Comparison of ENCODE assay signal across 8 mouse cellular contexts in the genomic region with DNA sequence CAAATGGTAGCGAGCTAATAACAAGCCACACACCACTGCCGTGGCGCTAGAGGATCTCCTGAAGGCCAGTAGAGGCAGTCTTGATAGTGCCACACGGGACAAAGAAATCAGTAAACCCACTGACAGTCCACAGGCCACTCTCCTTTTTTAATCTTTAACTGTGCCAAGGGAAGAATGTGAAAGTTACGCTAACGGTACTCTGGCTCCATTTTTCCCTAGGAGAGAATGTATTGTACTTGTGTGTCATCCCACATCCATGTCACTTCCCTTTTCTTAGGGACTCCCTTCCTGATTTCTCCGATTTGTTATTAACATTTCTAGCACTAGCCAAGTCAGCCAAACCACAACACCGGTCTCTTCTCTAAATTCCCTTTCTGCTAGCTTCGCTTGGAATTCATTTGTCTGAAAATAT. TPM values are rescaled to one million over a fixed set of nuclear protein-coding genes. Genes with fewer than 3 reads are reported as not detected.
DNase-seq lines count a peak whose midpoint lies in the region; ATAC-seq and TF ChIP-seq lines count a peak whose summit lies in the region.

No protein-coding gene starts in this region.

- no peak overlapping the region for H3K27ac ChIP-seq in cortical plate, adult 2 months (ENCODE audit: insufficient read depth, low read length)
- peak overlapping the region; percentile 99 for H3K27ac ChIP-seq in heart, postnatal 0 days (ENCODE audit: low read depth)

- ATAC-seq in heart, postnatal 0 days (ENCODE audit: insufficient read depth, low read depth), result no peak
- ATAC-seq in megakaryocyte-erythroid progenitor cell, adult 5-6 weeks (replicated peaks; ENCODE audit: low FRiP score, low TSS enrichment, poor library complexity, severe bottlenecking), result 0 out of 2 replicates have a peak, but pooled peaks have one; percentile 11

- TF ChIP-seq POLR2A in cortical plate, adult 2 months (IDR thresholded peaks at IDR 0.05; ENCODE audit: extremely low read depth, insufficient read depth, low read length), result no peak

- no peaks in the 10 kb centered on the region for H3K27me3 ChIP-seq in heart, postnatal 0 days (ENCODE audit: control insufficient read depth, insufficient read depth, low read length)

- 2% methylated on average over 9 of the region's 9 CpGs for WGBS in heart, postnatal 0 days

- H3K36me3 ChIP-seq in heart, postnatal 0 days (replicated peaks; ENCODE audit: control insufficient read depth, insufficient read depth, low read length), result peaks cover 7% of the 10 kb centered on the region; the same call in 1 of the 2 replicates

- DNase-seq in 3134 (ENCODE audit: extremely low read depth, insufficient read length, low spot score), result peak; percentile 30
- DNase-seq in heart, postnatal 0 days (ENCODE audit: low spot score), result peak; percentile 71
- peak; percentile 12 to 42 for DNase-seq in kidney, postnatal 4 days
- no peak for DNase-seq in gastrocnemius, adult 8-10 months (ENCODE audit: low spot score in 2 of 2)
- no peak for DNase-seq in adrenal gland, postnatal 4 days (ENCODE audit: low spot score in 2 of 2)
- no peak for DNase-seq in urinary bladder, postnatal 36 days (ENCODE audit: low spot score in 2 of 2)

- no peaks in the 10 kb centered on the region for H3K9me3 ChIP-seq in heart, postnatal 0 days (replicated peaks; ENCODE audit: control insufficient read depth, low read length)

- peak overlapping the region; percentile 83 for H3K4me2 ChIP-seq in heart, postnatal 0 days (ENCODE audit: low read depth, low read length)

- no peak for TF ChIP-seq EP300 in heart, postnatal 0 days (IDR thresholded peaks at IDR 0.05; ENCODE audit: low read depth)

- peak overlapping the region; percentile 99 for H3K9ac ChIP-seq in heart, postnatal 0 days (replicated peaks; ENCODE audit: low read depth, low read length)

- no peaks in the 10 kb centered on the region for H3K4me1 ChIP-seq in cortical plate, adult 2 months (ENCODE audit: control insufficient read depth, insufficient read depth, low read length)
- peaks cover 4% of the 10 kb centered on the region for H3K4me1 ChIP-seq in heart, postnatal 0 days (ENCODE audit: control insufficient read depth, insufficient read depth)

- TF ChIP-seq CTCF in cortical plate, adult 2 months (IDR thresholded peaks at IDR 0.05; ENCODE audit: extremely low read depth, insufficient read depth, low read length), result no peak
- TF ChIP-seq CTCF in heart, postnatal 0 days (IDR thresholded peaks at IDR 0.05; ENCODE audit: low read depth), result peak; percentile 26; the same call in 1 of the 2 replicates

- H3K4me3 ChIP-seq in cortical plate, adult 2 months (ENCODE audit: insufficient read depth, low read length), result peak overlapping the region; percentile 74; the same call in 1 of the 2 replicates
- peak overlapping the region; percentile 94 for H3K4me3 ChIP-seq in heart, postnatal 0 days (ENCODE audit: low read depth, low read length)

RNA-seq across cellular contexts. Expression of gene Pdlim5, which starts 1.5 kb away (rescaled TPM):
- polyA plus RNA-seq in cortical plate, adult 2 months (2012; rRNA removed), result 18.7 and 19.9 TPM in 2 replicates
- 512 and 650 TPM in 2 replicates for total RNA-seq in heart, postnatal 0 days (2014; rRNA removed; ENCODE audit: low replicate concordance)
- polyA plus RNA-seq in heart, postnatal 0 days (2015; fragmentation: Nextera tagmentation; extraction: Ambion mirVana), result 336 and 367 TPM in 2 replicates
- total RNA-seq in megakaryocyte-erythroid progenitor cell, adult 5-6 weeks (2014; fragmentation: Nextera tagmentation), result 20.0 and 24.0 TPM in 2 replicates
- total RNA-seq in megakaryocyte-erythroid progenitor cell, adult 5-6 weeks (2017), result 13.2 and 17.9 TPM in 2 replicates
- 100 to 1,000 TPM; 455 to 713 (median 513) TPM for total RNA-seq in gastrocnemius, adult 8-10 months (2022)
- 10 to 100 TPM; 53.5 to 57.7 TPM for total RNA-seq in adrenal gland, postnatal 4 days (2021)

Comparison
In these comparisons a context has a peak if more than half of its experiments do, and no peak if none do; other contexts are left out.
1. DNase-seq: peak in 3134 (single experiment), heart, postnatal 0 days (single experiment) and kidney, postnatal 4 days (2 of 2); none in gastrocnemius, adult 8-10 months (0 of 2), adrenal gland, postnatal 4 days (0 of 2) and urinary bladder, postnatal 36 days (0 of 2).